Mouse (Mus musculus): Measurements from ENCODE around the gene Kcnmb1.

DNA sequence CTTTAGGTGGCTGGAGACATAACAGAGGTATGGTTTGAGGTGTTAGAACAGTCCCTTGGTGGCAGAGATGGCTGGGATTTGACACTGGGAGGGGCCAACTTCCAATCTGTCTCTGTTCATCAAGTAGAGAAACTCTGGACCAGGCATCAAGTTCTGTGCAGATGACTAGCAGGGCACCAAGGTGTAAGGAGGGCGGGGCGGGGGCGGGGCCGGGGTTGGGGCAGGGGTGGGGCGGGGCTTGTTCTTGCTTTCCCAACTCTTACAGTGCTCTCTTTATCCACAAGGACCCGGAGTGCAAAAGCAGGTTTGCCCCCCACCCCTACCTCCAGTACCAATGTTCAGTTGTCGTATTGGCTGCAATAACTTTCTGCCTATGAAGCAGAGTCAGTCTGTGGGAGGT lies 635 bp upstream of the Kcnmb1 start:
- TF ChIP-seq POLR2A (IDR thresholded peaks at IDR 0.05; ENCODE audit: extremely low read depth, insufficient read depth, low read length): no peak
- TF ChIP-seq CTCF (IDR thresholded peaks at IDR 0.05; ENCODE audit: low read depth, low read length): no peak

All from liver, adult 2 months (tissue).